Comparison of ENCODE assay signal across 19 mouse cellular contexts in genomic region chr3:133722550-133723290, GRCm38 (mm10).
DNase-seq lines count a peak whose midpoint lies in the region; ATAC-seq and TF ChIP-seq lines count a peak whose summit lies in the region.
"Had no signal": no experiment of that assay in that cellular context is flagged by ENCODE, and none has a peak within 500 bp of the region (broad histone marks: within the 10 kb centered on the region; RNA-seq: fewer than 3 reads in every experiment).

No protein-coding gene starts in this region.

- TF ChIP-seq POLR2A in liver, adult 2 months (IDR thresholded peaks at IDR 0.05; ENCODE audit: extremely low read depth, insufficient read depth, low read length): no peak

- H3K9ac ChIP-seq in liver, adult 2 months (ENCODE audit: low read depth, low read length): no peak overlapping the region
- no peak overlapping the region for H3K9ac ChIP-seq in liver, embryonic 11.5 days (ENCODE audit: low read depth, low read length)
- H3K9ac ChIP-seq in kidney, embryonic 14.5 days (ENCODE audit: low read depth, low read length): no peak overlapping the region
- no peak overlapping the region for H3K9ac ChIP-seq in midbrain, embryonic 14.5 days (replicated peaks; ENCODE audit: low read length)
- H3K9ac ChIP-seq: embryonic facial prominence, embryonic 13.5 days; forebrain, embryonic 12.5 days; heart, embryonic 13.5 days; hindbrain, embryonic 15.5 days had no signal

- TF ChIP-seq CTCF in liver, adult 2 months (IDR thresholded peaks at IDR 0.05; ENCODE audit: low read depth, low read length): no peak

- H3K4me2 ChIP-seq in liver, embryonic 11.5 days: no peak overlapping the region
- H3K4me2 ChIP-seq in kidney, embryonic 14.5 days (replicated peaks; ENCODE audit: low read depth, low read length): no peak overlapping the region
- no peak overlapping the region for H3K4me2 ChIP-seq in midbrain, embryonic 14.5 days (ENCODE audit: low read length)
- H3K4me2 ChIP-seq: embryonic facial prominence, embryonic 13.5 days; forebrain, embryonic 12.5 days; heart, embryonic 13.5 days; hindbrain, embryonic 15.5 days had no signal

- no peak overlapping the region for H3K4me3 ChIP-seq in liver, adult 2 months (ENCODE audit: insufficient read depth, low read depth, low read length)
- H3K4me3 ChIP-seq in liver, embryonic 11.5 days (ENCODE audit: low read depth, low read length): no peak overlapping the region
- no peak overlapping the region for H3K4me3 ChIP-seq in kidney, embryonic 14.5 days (ENCODE audit: low read length)
- H3K4me3 ChIP-seq in midbrain, embryonic 14.5 days (replicated peaks; ENCODE audit: low read depth, low read length): no peak overlapping the region
- H3K4me3 ChIP-seq: embryonic facial prominence, embryonic 13.5 days; forebrain, embryonic 12.5 days; heart, embryonic 13.5 days; hindbrain, embryonic 15.5 days had no signal

- H3K27me3 ChIP-seq in liver, adult 2 months (ENCODE audit: control insufficient read depth, insufficient read depth, low read length): no peaks in the 10 kb centered on the region
- H3K27me3 ChIP-seq in liver, embryonic 11.5 days (replicated peaks; ENCODE audit: control insufficient read depth, insufficient read depth, low read length): no peaks in the 10 kb centered on the region
- no peaks in the 10 kb centered on the region for H3K27me3 ChIP-seq in kidney, embryonic 14.5 days (ENCODE audit: control insufficient read depth, insufficient read depth, low read length)
- H3K27me3 ChIP-seq in midbrain, embryonic 14.5 days (ENCODE audit: control insufficient read depth, insufficient read depth, low read length): no peaks in the 10 kb centered on the region
- H3K27me3 ChIP-seq: CH12.LX; embryonic facial prominence, embryonic 13.5 days; forebrain, embryonic 12.5 days; heart, embryonic 13.5 days; hindbrain, embryonic 15.5 days; Patski had no signal

- 25% methylated on average over 3 of the region's 3 CpGs for WGBS in liver, adult 2 months
- WGBS in liver, embryonic 11.5 days: 77% methylated on average over 3 of the region's 3 CpGs
- 65% methylated on average over 3 of the region's 3 CpGs for WGBS in kidney, embryonic 14.5 days
- WGBS in midbrain, embryonic 14.5 days: 86% methylated on average over 3 of the region's 3 CpGs

- H3K27ac ChIP-seq in liver, adult 2 months (replicated peaks; ENCODE audit: insufficient read depth, low read depth, low read length): peak overlapping the region; percentile 98
- H3K27ac ChIP-seq in liver, embryonic 11.5 days (ENCODE audit: low read depth, low read length): no peak overlapping the region
- no peak overlapping the region for H3K27ac ChIP-seq in kidney, embryonic 14.5 days (ENCODE audit: low read depth, low read length)
- no peak overlapping the region for H3K27ac ChIP-seq in midbrain, embryonic 14.5 days (replicated peaks; ENCODE audit: low read depth, low read length)
- H3K27ac ChIP-seq: embryonic facial prominence, embryonic 13.5 days; forebrain, embryonic 12.5 days; heart, embryonic 13.5 days; hindbrain, embryonic 15.5 days had no signal

- peaks cover 23% of the 10 kb centered on the region for H3K4me1 ChIP-seq in liver, adult 2 months (ENCODE audit: control insufficient read depth, insufficient read depth, low read length)
- no peaks in the 10 kb centered on the region for H3K4me1 ChIP-seq in liver, embryonic 11.5 days (replicated peaks; ENCODE audit: control insufficient read depth, insufficient read depth, low read length)
- no peaks in the 10 kb centered on the region for H3K4me1 ChIP-seq in kidney, embryonic 14.5 days (ENCODE audit: control insufficient read depth, insufficient read depth, low read length)
- no peaks in the 10 kb centered on the region for H3K4me1 ChIP-seq in midbrain, embryonic 14.5 days (ENCODE audit: control insufficient read depth, insufficient read depth, low read length)
- H3K4me1 ChIP-seq: embryonic facial prominence, embryonic 13.5 days; forebrain, embryonic 12.5 days; heart, embryonic 13.5 days; hindbrain, embryonic 15.5 days had no signal

- DNase-seq in liver, adult 2 months (ENCODE audit: extremely low read depth, low read depth, low spot score): peak; percentile 97
- no peak for DNase-seq in liver, embryonic 11.5 days (ENCODE audit: low spot score)
- peak; percentile 33 for DNase-seq in kidney, postnatal 14 days
- no peak for DNase-seq in midbrain, embryonic 14.5 days
- DNase-seq in adrenal gland, adult 2 months: no peak
- DNase-seq: adrenal gland, postnatal 25 days; cerebellum, adult 8-10 months; cerebellum, postnatal 25 days; gastrocnemius, postnatal 14 days; heart, postnatal 36 days had no signal

- ATAC-seq in liver, embryonic 11.5 days (replicated peaks; ENCODE audit: low FRiP score): no peak
- peak; percentile 73; the same call in 1 of the 2 replicates for ATAC-seq in kidney, embryonic 14.5 days (ENCODE audit: low FRiP score, low TSS enrichment)
- ATAC-seq in midbrain, embryonic 14.5 days (ENCODE audit: low FRiP score, low TSS enrichment): no peak
- ATAC-seq: activated CD4-positive, CD25-positive, alpha-beta regulatory T cell, adult 4 months; forebrain, embryonic 16.5 days; Patski had no signal

- no peaks in the 10 kb centered on the region for H3K79me2 ChIP-seq in liver, adult 2 months (ENCODE audit: control insufficient read depth, insufficient read depth, low read length)

- no peaks in the 10 kb centered on the region for H3K36me3 ChIP-seq in liver, adult 2 months (ENCODE audit: control insufficient read depth, insufficient read depth, low read length)
- H3K36me3 ChIP-seq in liver, embryonic 11.5 days (ENCODE audit: control insufficient read depth, insufficient read depth, low read length): no peaks in the 10 kb centered on the region
- H3K36me3 ChIP-seq in kidney, embryonic 14.5 days (ENCODE audit: control insufficient read depth, insufficient read depth, low read length): no peaks in the 10 kb centered on the region
- H3K36me3 ChIP-seq in midbrain, embryonic 14.5 days (ENCODE audit: control insufficient read depth, insufficient read depth, low read length): no peaks in the 10 kb centered on the region
- H3K36me3 ChIP-seq: embryonic facial prominence, embryonic 13.5 days; forebrain, embryonic 12.5 days; heart, embryonic 13.5 days; hindbrain, embryonic 15.5 days had no signal

- H3K9me3 ChIP-seq in liver, embryonic 11.5 days (ENCODE audit: control insufficient read depth, low read length): no peaks in the 10 kb centered on the region
- no peaks in the 10 kb centered on the region for H3K9me3 ChIP-seq in kidney, embryonic 14.5 days (ENCODE audit: control insufficient read depth, low read length)
- no peaks in the 10 kb centered on the region for H3K9me3 ChIP-seq in midbrain, embryonic 14.5 days (ENCODE audit: control insufficient read depth, low read length)
- H3K9me3 ChIP-seq: embryonic facial prominence, embryonic 13.5 days; forebrain, embryonic 12.5 days; heart, embryonic 13.5 days; hindbrain, embryonic 15.5 days had no signal

Comparison
In these comparisons a context has a peak if more than half of its experiments do, and no peak if none do; other contexts are left out.
1. DNase-seq: peak in liver, adult 2 months (single experiment) and kidney, postnatal 14 days (single experiment); none in liver, embryonic 11.5 days (single experiment), midbrain, embryonic 14.5 days (single experiment) and adrenal gland, adult 2 months (single experiment).